Mouse (Mus musculus) gastrocnemius, postnatal 14 days (tissue): Measurements from ENCODE around the gene Abi1. TPM values are rescaled to one million over a fixed set of nuclear protein-coding genes. Genes with fewer than 3 reads are reported as not detected.

ENCODE experiments used
- total RNA-seq, 2 experiments: library from RNA; stranded (reverse); gene quantifications; 2 replicates each; pipeline ENCODE4 v1.2.3; 2021

The Abi1 gene
- total RNA-seq, 2 experiments from 2014 or later: 21.6 to 24.3 TPM

Other genes with a start within 250 kb of the Abi1 start
- gene Pdss1, start 144.7 kb downstream of the Abi1 start, total RNA-seq: 10 to 100 TPM; 16.0 to 18.1 TPM
- gene Acbd5, start 27.9 kb upstream of the Abi1 start, total RNA-seq: 10 to 100 TPM; 31.8 to 32.4 TPM
- 1 to 10 TPM in 1 of 2 experiments, under 1 TPM in 1; 0.86 to 1.2 TPM for gene Mastl, start 115.8 kb upstream of the Abi1 start, total RNA-seq
- 10 to 100 TPM; 53.2 to 60.4 TPM for gene Yme1l1, start 116.1 kb upstream of the Abi1 start, total RNA-seq
- gene 4931423N10Rik, start 167.2 kb upstream of the Abi1 start, total RNA-seq: not detected